Mouse (Mus musculus) myocyte (in vitro differentiated cells): ENCODE results near the gene AI481877.

Experiments
- E2F4 ChIP-seq: IDR thresholded peaks from one replicate; pipeline ENCODE4 v1.6.1; 2011; ENCODE audit warnings: mild to moderate bottlenecking, control low read depth, moderate library complexity; ENCODE audit not compliant: insufficient read depth
- MAX ChIP-seq: IDR thresholded peaks from one replicate; pipeline ENCODE4 v1.6.1; 2011; ENCODE audit warnings: low read depth, mild to moderate bottlenecking, control low read depth
- MYOD1 ChIP-seq, 3 experiments: IDR thresholded peaks; one replicate each; pipeline ENCODE4 v1.6.1; 2011; ENCODE audit warnings: control low read depth in 2 of 3, low read depth in 2 of 3, mild to moderate bottlenecking in 2 of 3, moderate library complexity in 1 of 3; ENCODE audit not compliant: insufficient read length in 2 of 3, control insufficient read depth in 1 of 3
- POLR2A ChIP-seq: IDR thresholded peaks from one replicate; pipeline ENCODE4 v1.6.1; 2011; ENCODE audit warnings: low read depth, mild to moderate bottlenecking, control low read depth, moderate library complexity; ENCODE audit not compliant: insufficient read length
- POLR2AphosphoS2 ChIP-seq: IDR thresholded peaks from one replicate; pipeline ENCODE4 v1.6.1; 2011; ENCODE audit warnings: low read depth, control low read depth; ENCODE audit not compliant: insufficient read length
- TCF12 ChIP-seq: IDR thresholded peaks from one replicate; pipeline ENCODE4 v1.6.1; 2011; ENCODE audit warnings: mild to moderate bottlenecking, control low read depth; ENCODE audit not compliant: poor library complexity, insufficient read depth, severe bottlenecking
- USF1 ChIP-seq: IDR thresholded peaks from one replicate; pipeline ENCODE4 v1.6.1; 2011; ENCODE audit warnings: low read depth, mild to moderate bottlenecking, control low read depth, moderate library complexity

DNA sequence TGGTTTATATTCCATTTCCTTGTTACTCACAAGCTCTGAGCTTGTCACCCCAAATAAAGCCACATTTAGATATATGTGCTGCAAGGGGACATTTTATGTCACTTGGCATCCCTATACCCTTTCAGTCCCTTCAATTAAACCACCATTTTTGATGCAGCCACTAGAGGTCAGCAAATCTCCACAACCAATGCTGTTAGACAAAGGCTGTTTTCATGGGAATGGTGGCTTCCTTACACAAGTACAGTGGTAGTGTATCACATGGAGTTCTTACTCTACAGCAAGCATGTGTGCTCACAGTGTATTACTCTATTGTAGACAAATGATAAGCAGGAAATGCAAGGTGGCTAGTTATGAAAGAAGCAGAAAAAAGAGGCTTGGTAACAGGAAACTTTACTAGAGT lies 42.4 kb downstream of the AI481877 start:
- TF ChIP-seq E2F4 (no peak), MAX (no peak), MYOD1 (IDR thresholded peaks at IDR 0.05; ENCODE audit: control insufficient read depth in 1 of 3, insufficient read length in 2 of 3, low read depth in 2 of 3) (no peak), USF1 (no peak), POLR2A (no peak), POLR2AphosphoS2 (no peak), TCF12 (no peak)
